In the genomic region with DNA sequence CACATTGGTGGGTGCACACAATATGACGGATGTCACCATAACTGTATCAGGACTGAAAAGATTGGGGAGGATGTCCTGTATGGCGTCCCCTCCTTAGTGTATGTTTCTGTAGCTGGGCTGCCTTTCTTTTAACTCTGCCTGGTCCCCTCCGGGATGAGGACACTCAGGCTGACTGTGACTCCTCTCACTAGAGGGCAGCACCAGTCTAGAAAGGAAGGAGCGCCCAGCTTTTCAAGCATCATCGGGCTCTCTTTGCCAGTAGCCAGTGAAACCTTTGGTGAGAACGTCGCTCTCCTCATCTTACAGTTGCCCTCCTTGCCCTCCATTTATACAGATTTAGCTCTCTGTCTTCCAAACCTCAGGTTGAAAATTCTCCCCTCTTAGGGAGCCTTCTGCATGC, we compare ENCODE assay signal across 9 mouse cellular contexts.
DNase-seq lines count a peak whose midpoint lies in the region; ATAC-seq and TF ChIP-seq lines count a peak whose summit lies in the region.
"Had no signal": no experiment of that assay in that cellular context is flagged by ENCODE, and none has a peak within 500 bp of the region (broad histone marks: within the 10 kb centered on the region; RNA-seq: fewer than 3 reads in every experiment).

No protein-coding gene starts in this region.

- 0 out of 2 replicates have a peak, but pooled peaks have one; percentile 15 for ATAC-seq in common myeloid progenitor, adult 5-6 weeks (replicated peaks; ENCODE audit: low read depth, poor library complexity, severe bottlenecking)
- no peak for ATAC-seq in hindbrain, embryonic 11.5 days (ENCODE audit: low FRiP score)
- no peak for ATAC-seq in erythroblast, adult 5-6 weeks (replicated peaks; ENCODE audit: low FRiP score, poor library complexity, severe bottlenecking)

- 30% methylated on average over 7 of the region's 7 CpGs for whole genome bisulfite sequencing in hindbrain, embryonic 11.5 days
- WGBS in limb, embryonic 10.5 days: 44% methylated on average over 7 of the region's 7 CpGs
- WGBS in olfactory bulb, adult 2 months: 32% methylated on average over 7 of the region's 7 CpGs

- H3K27ac ChIP-seq in hindbrain, embryonic 11.5 days (ENCODE audit: low read depth, low read length): no peak overlapping the region
- no peak overlapping the region for H3K27ac ChIP-seq in limb, embryonic 10.5 days
- no peak overlapping the region for H3K27ac ChIP-seq in olfactory bulb, adult 2 months (ENCODE audit: insufficient read depth, low read depth, low read length)

- peak; percentile 24; the same call in 1 of the 2 replicates for TF ChIP-seq CTCF in E14TG2a.4 (conservative IDR thresholded peaks at IDR 0.05; ENCODE audit: low read length)
- peak; percentile 43; the same call in 1 of the 2 replicates for TF ChIP-seq CTCF in olfactory bulb, adult 2 months (IDR thresholded peaks at IDR 0.05; ENCODE audit: insufficient read depth, low read depth, low read length)

- H3K27me3 ChIP-seq in E14TG2a.4 (ENCODE audit: insufficient read depth, low read length): no peaks in the 10 kb centered on the region; the same call in 1 of the 2 replicates
- H3K27me3 ChIP-seq in hindbrain, embryonic 11.5 days (ENCODE audit: control insufficient read depth, insufficient read depth, low read length): no peaks in the 10 kb centered on the region
- peaks cover 37% of the 10 kb centered on the region for H3K27me3 ChIP-seq in limb, embryonic 10.5 days (ENCODE audit: low read depth, poor library complexity, severe bottlenecking)

- H3K9me3 ChIP-seq in E14TG2a.4 (ENCODE audit: low read length): no peaks in the 10 kb centered on the region
- no peaks in the 10 kb centered on the region for H3K9me3 ChIP-seq in hindbrain, embryonic 11.5 days (ENCODE audit: control insufficient read depth, low read length)
- H3K9me3 ChIP-seq in limb, embryonic 10.5 days (replicated peaks): no peaks in the 10 kb centered on the region
- H3K9me3 ChIP-seq: megakaryocyte, embryonic 14.5 days had no signal

- no peaks in the 10 kb centered on the region for H3K36me3 ChIP-seq in E14TG2a.4 (ENCODE audit: insufficient read depth, low read length)
- no peaks in the 10 kb centered on the region for H3K36me3 ChIP-seq in hindbrain, embryonic 11.5 days (ENCODE audit: control insufficient read depth, insufficient read depth, low read length)
- no peaks in the 10 kb centered on the region for H3K36me3 ChIP-seq in limb, embryonic 10.5 days

- H3K4me1 ChIP-seq in E14TG2a.4 (replicated peaks; ENCODE audit: low read depth, low read length): no peaks in the 10 kb centered on the region
- peaks cover 4% of the 10 kb centered on the region for H3K4me1 ChIP-seq in hindbrain, embryonic 11.5 days (replicated peaks; ENCODE audit: control insufficient read depth, insufficient read depth, low read length)
- H3K4me1 ChIP-seq in limb, embryonic 10.5 days: peaks cover 15% of the 10 kb centered on the region
- H3K4me1 ChIP-seq in olfactory bulb, adult 2 months (ENCODE audit: control insufficient read depth, insufficient read depth, low read length): no peaks in the 10 kb centered on the region

- H3K4me2 ChIP-seq in hindbrain, embryonic 11.5 days (replicated peaks; ENCODE audit: low read depth, low read length): no peak overlapping the region

- H3K4me3 ChIP-seq in E14TG2a.4 (replicated peaks; ENCODE audit: low read length): no peak overlapping the region
- no peak overlapping the region for H3K4me3 ChIP-seq in hindbrain, embryonic 11.5 days (ENCODE audit: low read depth, low read length)
- no peak overlapping the region for H3K4me3 ChIP-seq in limb, embryonic 10.5 days
- no peak overlapping the region for H3K4me3 ChIP-seq in olfactory bulb, adult 2 months (ENCODE audit: insufficient read depth, low read depth, low read length)
- H3K4me3 ChIP-seq: megakaryocyte, embryonic 14.5 days had no signal

- no peak overlapping the region for H3K9ac ChIP-seq in hindbrain, embryonic 11.5 days (ENCODE audit: low read depth, low read length)

- DNase-seq in gastrocnemius, adult 18-20 months (ENCODE audit: low spot score): peak; percentile 64
- DNase-seq in gastrocnemius, adult 8-10 months (ENCODE audit: low spot score in 2 of 2): no peak
- DNase-seq in hindbrain, embryonic 11.5 days (ENCODE audit: low spot score): peak; percentile 75
- DNase-seq in limb, embryonic 10.5 days (ENCODE audit: low spot score): peak; percentile 50

- TF ChIP-seq POLR2A in olfactory bulb, adult 2 months (IDR thresholded peaks at IDR 0.05; ENCODE audit: insufficient read depth, low read depth, low read length): no peak

Comparison
In these comparisons a context has a peak if more than half of its experiments do, and no peak if none do; other contexts are left out.
1. DNase-seq: peak in gastrocnemius, adult 18-20 months (single experiment), hindbrain, embryonic 11.5 days (single experiment) and limb, embryonic 10.5 days (single experiment); none in gastrocnemius, adult 8-10 months (0 of 2).